Mouse (Mus musculus): ENCODE results near the gene Coa3.

DNA sequence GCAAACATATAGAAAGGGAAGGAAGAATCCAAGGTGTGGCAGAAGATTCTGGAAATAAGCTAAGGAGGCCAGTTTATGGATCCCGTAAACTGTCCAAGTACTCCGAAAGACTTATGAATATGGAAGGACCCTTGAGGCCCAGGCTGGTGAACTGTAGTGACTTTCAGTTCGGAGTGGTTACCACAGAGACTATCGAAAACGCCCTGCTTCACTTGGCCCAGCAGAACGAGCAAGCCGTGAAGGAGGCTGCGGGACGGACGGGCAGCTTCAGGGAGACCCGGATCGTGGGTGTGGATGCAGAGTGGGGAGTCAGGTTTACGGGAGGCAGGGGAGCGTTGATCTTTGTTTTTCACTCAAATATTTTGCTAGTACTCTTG lies 267 bp upstream of the Coa3 start:
- TF ChIP-seq POLR2A (IDR thresholded peaks at IDR 0.05; ENCODE audit: low read depth, low read length), result no peak
- no peak for TF ChIP-seq CTCF (conservative IDR thresholded peaks at IDR 0.05; ENCODE audit: insufficient read depth, insufficient read length, low read depth, low read length)
